14 mouse cellular contexts compared by ENCODE assay signal in genomic region chr4:139697755-139698154, GRCm38 (mm10). TPM values are rescaled to one million over a fixed set of nuclear protein-coding genes. Genes with fewer than 3 reads are reported as not detected.
A peak's percentile ranks its signal among the peaks of the same experiment; 100 is the strongest.
DNase-seq lines count a peak whose midpoint lies in the region; ATAC-seq and TF ChIP-seq lines count a peak whose summit lies in the region.
"Had no signal": no experiment of that assay in that cellular context is flagged by ENCODE, and none has a peak within 500 bp of the region (broad histone marks: within the 10 kb centered on the region; RNA-seq: fewer than 3 reads in every experiment).

No protein-coding gene starts in this region.

- no peaks in the 10 kb centered on the region for H3K36me3 ChIP-seq in kidney, postnatal 0 days (ENCODE audit: insufficient read depth, low read length)
- no peaks in the 10 kb centered on the region for H3K36me3 ChIP-seq in embryonic facial prominence, embryonic 10.5 days (replicated peaks)
- H3K36me3 ChIP-seq in limb, embryonic 11.5 days (ENCODE audit: control insufficient read depth, insufficient read depth, low read length), result no peaks in the 10 kb centered on the region
- H3K36me3 ChIP-seq in heart, embryonic 12.5 days, result no peaks in the 10 kb centered on the region
- H3K36me3 ChIP-seq: stomach, embryonic 15.5 days had no signal

- H3K4me2 ChIP-seq in kidney, postnatal 0 days (ENCODE audit: low read length), result no peak overlapping the region
- H3K4me2 ChIP-seq in limb, embryonic 11.5 days (ENCODE audit: low read depth, severe bottlenecking), result no peak overlapping the region
- no peak overlapping the region for H3K4me2 ChIP-seq in heart, embryonic 12.5 days
- H3K4me2 ChIP-seq: stomach, embryonic 15.5 days had no signal

- H3K4me3 ChIP-seq in kidney, postnatal 0 days (replicated peaks; ENCODE audit: low read depth, low read length), result no peak overlapping the region
- no peak overlapping the region for H3K4me3 ChIP-seq in embryonic facial prominence, embryonic 10.5 days
- H3K4me3 ChIP-seq in limb, embryonic 11.5 days (ENCODE audit: low read depth, low read length), result no peak overlapping the region
- no peak overlapping the region for H3K4me3 ChIP-seq in heart, embryonic 12.5 days
- H3K4me3 ChIP-seq: stomach, embryonic 15.5 days had no signal

- H3K9me3 ChIP-seq in kidney, postnatal 0 days (replicated peaks; ENCODE audit: low read length), result no peaks in the 10 kb centered on the region
- H3K9me3 ChIP-seq in embryonic facial prominence, embryonic 10.5 days, result no peaks in the 10 kb centered on the region
- no peaks in the 10 kb centered on the region for H3K9me3 ChIP-seq in limb, embryonic 11.5 days (ENCODE audit: control insufficient read depth, low read length)
- 0 out of 2 replicates have a peak, but pooled peaks cover 3% of the 10 kb centered on the region for H3K9me3 ChIP-seq in heart, embryonic 12.5 days (replicated peaks)
- H3K9me3 ChIP-seq: stomach, embryonic 15.5 days had no signal

- no peak overlapping the region for H3K9ac ChIP-seq in kidney, postnatal 0 days (ENCODE audit: low read depth, low read length)
- no peak overlapping the region for H3K9ac ChIP-seq in limb, embryonic 11.5 days (ENCODE audit: low read length)
- H3K9ac ChIP-seq in heart, embryonic 12.5 days, result no peak overlapping the region
- H3K9ac ChIP-seq: liver, embryonic 14.5 days; stomach, embryonic 15.5 days had no signal

- 6% methylated on average over 9 of the region's 9 CpGs for WGBS in kidney, postnatal 0 days
- 6% methylated on average over 9 of the region's 9 CpGs for WGBS in embryonic facial prominence, embryonic 10.5 days
- WGBS in limb, embryonic 11.5 days, result 2% methylated on average over 9 of the region's 9 CpGs
- WGBS in heart, embryonic 12.5 days, result 7% methylated on average over 9 of the region's 9 CpGs

- no peak overlapping the region for H3K27ac ChIP-seq in kidney, postnatal 0 days
- H3K27ac ChIP-seq in embryonic facial prominence, embryonic 10.5 days (replicated peaks), result peak overlapping the region; percentile 27
- H3K27ac ChIP-seq in limb, embryonic 11.5 days (replicated peaks; ENCODE audit: low read depth, low read length), result no peak overlapping the region
- H3K27ac ChIP-seq in heart, embryonic 12.5 days (ENCODE audit: poor library complexity, severe bottlenecking), result no peak overlapping the region
- H3K27ac ChIP-seq: liver, embryonic 14.5 days; stomach, embryonic 15.5 days had no signal

- peak; percentile 40 for DNase-seq in kidney, postnatal 0 days (ENCODE audit: low spot score)
- no peak for DNase-seq in kidney, postnatal 36 days
- DNase-seq in embryonic facial prominence, embryonic 10.5 days (ENCODE audit: low spot score), result peak; percentile 47
- peak; percentile 45 for DNase-seq in limb, embryonic 11.5 days (ENCODE audit: low spot score)
- peak; percentile 40 for DNase-seq in retina, postnatal 1 day
- DNase-seq: adrenal gland, adult 2 months; cerebellum, postnatal 14 days; kidney, adult 9 months; thymus, postnatal 4 days had no signal

- ATAC-seq in kidney, postnatal 0 days (replicated peaks; ENCODE audit: low FRiP score, low read depth), result 0 out of 2 replicates have a peak, but pooled peaks have one; percentile 15
- ATAC-seq in limb, embryonic 11.5 days (ENCODE audit: insufficient number of reproducible peaks, low FRiP score, low TSS enrichment, low read depth), result peak; percentile 63; the same call in 1 of the 2 replicates
- no peak for ATAC-seq in inflammation-experienced regulatory T-cells, adult 6 months
- no peak for ATAC-seq in heart, embryonic 12.5 days (ENCODE audit: insufficient number of reproducible peaks, low FRiP score)
- ATAC-seq: Patski had no signal

- 0 out of 2 replicates have a peak, but pooled peaks cover 4% of the 10 kb centered on the region for H3K4me1 ChIP-seq in kidney, postnatal 0 days (replicated peaks; ENCODE audit: insufficient read depth, low read length)
- peaks cover 26% of the 10 kb centered on the region for H3K4me1 ChIP-seq in embryonic facial prominence, embryonic 10.5 days
- H3K4me1 ChIP-seq in limb, embryonic 11.5 days (ENCODE audit: control insufficient read depth, insufficient read depth, low read length), result 0 out of 2 replicates have a peak, but pooled peaks cover 5% of the 10 kb centered on the region
- H3K4me1 ChIP-seq in heart, embryonic 12.5 days (replicated peaks), result no peaks in the 10 kb centered on the region
- H3K4me1 ChIP-seq: stomach, embryonic 15.5 days had no signal

- no peaks in the 10 kb centered on the region for H3K27me3 ChIP-seq in kidney, postnatal 0 days (ENCODE audit: insufficient read depth, low read length)
- H3K27me3 ChIP-seq in embryonic facial prominence, embryonic 10.5 days (replicated peaks; ENCODE audit: low read depth, poor library complexity, severe bottlenecking), result peaks cover 50% of the 10 kb centered on the region
- no peaks in the 10 kb centered on the region for H3K27me3 ChIP-seq in limb, embryonic 11.5 days (ENCODE audit: control insufficient read depth, insufficient read depth, low read length)
- peaks cover 65% of the 10 kb centered on the region for H3K27me3 ChIP-seq in heart, embryonic 12.5 days (replicated peaks)
- H3K27me3 ChIP-seq: Patski; stomach, embryonic 15.5 days had no signal

- 0 out of 2 replicates have a peak, but pooled peaks have one; percentile 5 for TF ChIP-seq CTCF in kidney, postnatal 0 days (IDR thresholded peaks at IDR 0.05; ENCODE audit: low read depth)

RNA-seq across cellular contexts. Expression of gene Tas1r2, which starts 44.4 kb away (rescaled TPM):
- not detected in 2 replicates for polyA plus RNA-seq in kidney, postnatal 0 days (2015; fragmentation: Nextera tagmentation; extraction: Ambion mirVana)
- not detected in 2 replicates for polyA plus RNA-seq in embryonic facial prominence, embryonic 10.5 days (2016; fragmentation: Nextera tagmentation; extraction: Ambion mirVana)
- polyA plus RNA-seq in limb, embryonic 11.5 days (2014; fragmentation: Nextera tagmentation; extraction: Ambion mirVana), result not detected in 2 replicates
- polyA plus RNA-seq in inflammation-experienced regulatory T-cells, adult 6 months (2017; shearing (Covaris generic)), result not detected
- 0.05 TPM in 1 of 2 replicates, not detected in the other for polyA plus RNA-seq in heart, embryonic 12.5 days (2016; fragmentation: Nextera tagmentation; extraction: Ambion mirVana)
- polyA plus RNA-seq: liver, embryonic 14.5 days; stomach, embryonic 15.5 days had no signal

Comparison
In these comparisons a context has a peak if more than half of its experiments do, and no peak if none do; other contexts are left out.
1. DNase-seq: peak in kidney, postnatal 0 days (single experiment), embryonic facial prominence, embryonic 10.5 days (single experiment), limb, embryonic 11.5 days (single experiment) and retina, postnatal 1 day (single experiment); none in kidney, postnatal 36 days (0 of 2).
2. ATAC-seq: peak in kidney, postnatal 0 days (single experiment) and limb, embryonic 11.5 days (single experiment); none in inflammation-experienced regulatory T-cells, adult 6 months (single experiment) and heart, embryonic 12.5 days (single experiment).